Mouse (Mus musculus): Measurements from ENCODE around the gene Lst1. TPM values are rescaled to one million over a fixed set of nuclear protein-coding genes. Genes with fewer than 3 reads are reported as not detected.

The Lst1 gene
- total RNA-seq, 2 experiments from 2014 or later = 8.1 to 8.9 TPM

Small RNA genes lying within 50 kb of the gene (microRNA-seq; reads per million reads assigned to microRNA genes)
- gene Mir6973a (0 reads per million in 2 experiments), gene Mir6974 (0.37 to 0.60 reads per million in 2 experiments)

Other genes with a start within 250 kb of the Lst1 start
- 10 to 100 TPM; 17.0 to 23.5 TPM for gene Hspa1b, start 229.2 kb downstream of the Lst1 start, total RNA-seq (2021)
- not detected for gene Gm20481, start 218.5 kb downstream of the Lst1 start, total RNA-seq (2021)
- gene Hspa1a, start 216.3 kb downstream of the Lst1 start, total RNA-seq (2021) = 10 to 100 TPM; 14.9 to 17.9 TPM
- gene Hspa1l, start 215.7 kb downstream of the Lst1 start, total RNA-seq (2021) = under 1 TPM; 0.22 to 0.31 TPM
- gene Lsm2, start 206.6 kb downstream of the Lst1 start, total RNA-seq (2021) = 10 to 100 TPM; 18.1 to 19.3 TPM
- 10 to 100 TPM; 43.7 to 55.6 TPM for gene Vars, start 187.5 kb downstream of the Lst1 start, total RNA-seq (2021)
- gene Vwa7, start 171.9 kb downstream of the Lst1 start, total RNA-seq (2021) = under 1 TPM; 0.07 to 0.23 TPM
- 1 to 10 TPM in 1 of 2 experiments, under 1 TPM in 1; 0.64 to 1.1 TPM for gene Sapcd1, start 160.4 kb downstream of the Lst1 start, total RNA-seq (2021)
- under 1 TPM; 0.62 to 0.82 TPM for gene Msh5, start 141.7 kb downstream of the Lst1 start, total RNA-seq (2021)
- 10 to 100 TPM in 1 of 2 experiments, 1 to 10 TPM in 1; 9.7 to 10.1 TPM for gene Clic1, start 138.5 kb downstream of the Lst1 start, total RNA-seq (2021)
- gene Ddah2, start 129.4 kb downstream of the Lst1 start, total RNA-seq (2021) = 10 to 100 TPM; 19.5 to 20.7 TPM
- not detected for gene Ly6g6c, start 123.1 kb downstream of the Lst1 start, total RNA-seq (2021)
- gene Mpig6b, start 122.3 kb downstream of the Lst1 start, total RNA-seq (2021) = not detected
- gene Ly6g6e, start 111.5 kb downstream of the Lst1 start, total RNA-seq (2021) = 1 to 10 TPM; 4.1 to 4.3 TPM
- gene Ly6g6d, start 110.4 kb downstream of the Lst1 start, total RNA-seq (2021) = 1 to 10 TPM in 1 of 2 experiments, under 1 TPM in 1; 0.80 to 1.2 TPM
- gene Ly6g6f, start 102.8 kb downstream of the Lst1 start, total RNA-seq (2021) = not detected
- 10 to 100 TPM; 97.9 to 98.1 TPM for gene Abhd16a, start 99.2 kb downstream of the Lst1 start, total RNA-seq (2021)
- not detected for gene Ly6g5c, start 80.2 kb downstream of the Lst1 start, total RNA-seq (2021)
- gene Ly6g5b, start 73.0 kb downstream of the Lst1 start, total RNA-seq (2021) = under 1 TPM; 0.42 to 0.54 TPM
- 10 to 100 TPM; 14.2 to 14.4 TPM for gene Gpank1, start 67.0 kb downstream of the Lst1 start, total RNA-seq (2021)
- gene Csnk2b, start 66.4 kb downstream of the Lst1 start, total RNA-seq (2021) = 100 to 1,000 TPM; 179 to 181 TPM
- gene D17H6S53E, start 62.1 kb downstream of the Lst1 start, total RNA-seq (2021) = 10 to 100 TPM; 27.0 to 27.3 TPM
- not detected for gene Apom, start 56.4 kb downstream of the Lst1 start, total RNA-seq (2021)
- gene Bag6, start 53.3 kb downstream of the Lst1 start, total RNA-seq (2021) = 100 to 1,000 TPM; 290 to 320 TPM
- gene Prrc2a, start 23.5 kb downstream of the Lst1 start, total RNA-seq (2021) = 100 to 1,000 TPM; 302 to 353 TPM
- gene Aif1, start 12.4 kb downstream of the Lst1 start, total RNA-seq (2021) = 10 to 100 TPM; 10.4 to 10.8 TPM
- gene Ltb, start 6.0 kb upstream of the Lst1 start, total RNA-seq (2021) = under 1 TPM; 0.42 to 0.54 TPM
- not detected for gene Tnf, start 13.6 kb upstream of the Lst1 start, total RNA-seq (2021)
- gene Lta, start 16.9 kb upstream of the Lst1 start, total RNA-seq (2021) = under 1 TPM in 1 of 2 experiments, not detected in 1; 0.20 TPM
- not detected for gene Gm16181, start 32.4 kb upstream of the Lst1 start, total RNA-seq (2021)
- gene Atp6v1g2, start 45.2 kb upstream of the Lst1 start, total RNA-seq (2021) = 100 to 1,000 TPM; 607 to 639 TPM
- 10 to 100 TPM; 13.7 to 14.8 TPM for gene Nfkbil1, start 47.4 kb upstream of the Lst1 start, total RNA-seq (2021)
- 100 to 1,000 TPM; 213 to 229 TPM for gene Ddx39b, start 53.3 kb upstream of the Lst1 start, total RNA-seq (2021)
- gene H2-D1, start 74.3 kb upstream of the Lst1 start, total RNA-seq (2021) = 10 to 100 TPM; 14.6 to 15.9 TPM
- under 1 TPM in 1 of 2 experiments, not detected in 1; 0.42 TPM for gene H2-Q1, start 132.0 kb upstream of the Lst1 start, total RNA-seq (2021)
- under 1 TPM in 1 of 2 experiments, not detected in 1; 0.44 TPM for gene H2-Q2, start 153.8 kb upstream of the Lst1 start, total RNA-seq (2021)
- gene H2-Q4, start 191.2 kb upstream of the Lst1 start, total RNA-seq (2021) = 1 to 10 TPM; 1.5 to 1.9 TPM
- not detected for gene H2-Q6, start 236.4 kb upstream of the Lst1 start, total RNA-seq (2021)

Data from layer of hippocampus, postnatal 25 days (tissue).